Mouse (Mus musculus): ENCODE results near the gene Rad9a. TPM values are rescaled to one million over a fixed set of nuclear protein-coding genes. Genes with fewer than 3 reads are reported as not detected.

Gene Rad9a
- polyA plus RNA-seq, 1 experiment: 22.1 TPM

DNA sequence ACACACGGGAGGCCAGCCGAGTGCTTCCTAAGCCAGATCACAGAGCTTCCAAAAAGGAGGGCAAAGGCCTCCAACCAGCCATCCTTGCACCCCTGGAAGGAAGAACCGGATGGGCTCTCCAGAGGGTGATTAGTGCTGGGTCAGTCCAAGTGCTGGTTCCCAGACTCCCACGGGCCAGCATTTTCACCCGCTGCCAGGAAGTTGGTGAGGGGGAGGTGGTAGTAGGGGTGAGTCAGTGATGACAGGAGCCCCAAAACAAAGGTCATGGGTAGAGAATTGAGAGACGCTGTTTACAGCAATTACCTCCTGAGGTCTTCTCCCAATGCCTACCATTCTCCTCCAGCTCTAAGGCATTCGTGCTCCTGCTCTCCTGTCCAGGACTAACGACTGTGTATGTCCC lies 29.0 kb upstream of the Rad9a start:
- no peak for TF ChIP-seq FLI1 (IDR thresholded peaks at IDR 0.05; ENCODE audit: low read length)
- TF ChIP-seq GATA1 (IDR thresholded peaks at IDR 0.05; ENCODE audit: borderline replicate concordance, low read length): no peak
- no peak overlapping the region for H3K4me3 ChIP-seq (replicated peaks)
- peaks cover 78% of the 10 kb centered on the region for H3K4me1 ChIP-seq
- H3K36me3 ChIP-seq (replicated peaks; ENCODE audit: low read length): peaks cover 10% of the 10 kb centered on the region
- no peaks in the 10 kb centered on the region for H3K9me3 ChIP-seq
- peaks cover 20% of the 10 kb centered on the region for H3K27me3 ChIP-seq (replicated peaks)

DNA sequence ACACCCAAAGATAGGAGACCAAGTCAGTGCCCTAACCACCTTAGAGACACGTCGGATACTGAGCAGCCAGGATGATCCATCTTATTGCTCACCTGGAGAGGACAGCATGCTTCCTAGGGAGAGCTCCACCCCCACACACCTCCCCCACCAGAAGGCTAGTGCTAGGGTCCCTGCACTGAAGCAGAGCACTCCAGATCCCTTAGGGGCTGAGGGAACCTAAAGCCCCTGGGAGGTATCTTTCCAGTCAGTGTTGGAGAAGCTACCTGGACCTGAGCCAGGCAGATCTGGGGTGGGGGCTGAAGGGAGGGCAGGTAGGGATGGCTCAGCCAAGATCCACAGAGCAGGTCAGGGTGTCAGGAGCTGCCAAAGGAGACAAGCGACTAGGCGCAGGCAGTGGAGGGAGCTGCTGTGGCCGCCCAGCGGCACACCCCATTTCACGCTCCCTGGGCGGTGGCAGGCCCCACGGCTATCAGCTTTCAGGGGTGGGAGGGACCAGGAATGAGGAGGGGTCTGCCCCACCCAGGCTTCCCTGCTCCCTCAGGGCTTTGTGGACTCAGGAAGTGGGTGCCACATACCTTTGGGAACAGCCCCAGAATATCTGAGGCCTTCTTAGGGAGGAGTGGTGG lies 28.1 kb upstream of the Rad9a start:
- H3K4me1 ChIP-seq: peaks cover 81% of the 10 kb centered on the region
- no peaks in the 10 kb centered on the region for H3K9me3 ChIP-seq
- H3K27me3 ChIP-seq (replicated peaks): peaks cover 23% of the 10 kb centered on the region
- peaks cover 10% of the 10 kb centered on the region for H3K36me3 ChIP-seq (replicated peaks; ENCODE audit: low read length)
- no peak for TF ChIP-seq FLI1 (IDR thresholded peaks at IDR 0.05; ENCODE audit: low read length)
- TF ChIP-seq GATA1 (IDR thresholded peaks at IDR 0.05; ENCODE audit: borderline replicate concordance, low read length): no peak
- H3K4me3 ChIP-seq (replicated peaks): no peak overlapping the region

DNA sequence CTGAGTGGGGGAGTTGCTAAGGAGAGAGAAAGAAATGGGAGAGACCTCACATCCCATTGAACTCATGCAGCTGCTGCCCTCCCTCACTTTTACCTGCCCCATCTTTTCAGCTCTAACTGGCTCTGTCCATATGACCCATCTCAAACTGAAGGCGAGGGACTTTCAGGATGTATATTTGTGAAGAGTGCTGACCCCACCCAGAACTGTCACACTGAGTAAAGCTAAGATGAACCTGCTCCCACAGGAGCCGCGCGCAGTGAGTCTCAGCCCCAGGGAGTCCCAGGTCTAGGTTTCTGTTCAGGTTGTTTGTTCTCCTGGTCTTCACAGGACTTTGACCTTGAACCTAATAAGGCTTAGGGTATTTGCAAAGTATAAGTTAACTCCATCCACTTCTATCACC lies 27.4 kb upstream of the Rad9a start:
- H3K36me3 ChIP-seq (replicated peaks; ENCODE audit: low read length): peaks cover 10% of the 10 kb centered on the region
- H3K27me3 ChIP-seq (replicated peaks): peaks cover 23% of the 10 kb centered on the region
- TF ChIP-seq FLI1 (IDR thresholded peaks at IDR 0.05; ENCODE audit: low read length): no peak
- no peak for TF ChIP-seq GATA1 (IDR thresholded peaks at IDR 0.05; ENCODE audit: borderline replicate concordance, low read length)
- H3K4me3 ChIP-seq (replicated peaks): no peak overlapping the region
- no peaks in the 10 kb centered on the region for H3K9me3 ChIP-seq
- peaks cover 81% of the 10 kb centered on the region for H3K4me1 ChIP-seq

DNA sequence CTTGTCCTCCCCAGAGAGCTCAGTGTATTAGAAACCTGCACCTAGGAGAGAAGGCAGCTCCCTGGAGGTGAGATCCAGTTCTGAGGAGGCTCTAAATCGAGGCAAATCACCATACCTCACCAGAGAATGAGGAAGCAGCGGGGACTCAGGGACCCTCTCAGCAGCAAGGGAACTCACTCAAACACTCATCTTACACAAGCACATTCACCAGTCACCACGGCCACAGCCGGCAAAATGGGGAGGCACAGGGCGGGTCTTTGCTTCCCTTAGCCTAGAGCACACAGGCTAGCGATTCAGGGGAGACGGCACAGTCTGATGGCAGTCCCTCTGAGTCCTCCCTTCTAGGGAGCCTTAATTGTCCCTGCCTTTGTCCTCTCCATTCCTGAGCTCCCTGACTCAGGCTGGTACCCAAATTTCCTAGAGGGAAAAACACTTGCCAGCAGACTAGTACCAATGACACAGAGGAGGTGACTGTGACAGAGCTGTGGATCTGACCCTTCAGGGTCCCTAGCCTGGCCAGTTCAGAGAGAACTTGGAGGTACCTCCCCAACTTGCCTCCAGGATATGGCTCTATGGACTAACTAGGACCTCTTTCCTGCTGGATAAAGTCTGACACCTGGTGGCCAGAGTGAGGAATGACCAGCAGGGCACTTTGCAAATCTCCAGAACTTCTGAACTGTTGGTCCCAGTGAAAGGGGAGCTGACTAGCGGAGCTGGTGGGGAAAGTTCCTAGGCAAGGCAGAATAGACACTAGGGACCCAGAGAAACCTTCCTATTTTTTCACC lies 26.6 kb upstream of the Rad9a start:
- Histone ChIP-seq H3K36me3 (replicated peaks; ENCODE audit: low read length) (peaks cover 6% of the 10 kb centered on the region), H3K27me3 (replicated peaks) (peaks cover 23% of the 10 kb centered on the region), H3K4me3 (replicated peaks) (peak overlapping the region; percentile 16), H3K9me3 (no peaks in the 10 kb centered on the region), H3K4me1 (peaks cover 85% of the 10 kb centered on the region)
- TF ChIP-seq FLI1 (IDR thresholded peaks at IDR 0.05; ENCODE audit: low read length): no peak
- TF ChIP-seq GATA1 (IDR thresholded peaks at IDR 0.05; ENCODE audit: borderline replicate concordance, low read length): no peak

DNA sequence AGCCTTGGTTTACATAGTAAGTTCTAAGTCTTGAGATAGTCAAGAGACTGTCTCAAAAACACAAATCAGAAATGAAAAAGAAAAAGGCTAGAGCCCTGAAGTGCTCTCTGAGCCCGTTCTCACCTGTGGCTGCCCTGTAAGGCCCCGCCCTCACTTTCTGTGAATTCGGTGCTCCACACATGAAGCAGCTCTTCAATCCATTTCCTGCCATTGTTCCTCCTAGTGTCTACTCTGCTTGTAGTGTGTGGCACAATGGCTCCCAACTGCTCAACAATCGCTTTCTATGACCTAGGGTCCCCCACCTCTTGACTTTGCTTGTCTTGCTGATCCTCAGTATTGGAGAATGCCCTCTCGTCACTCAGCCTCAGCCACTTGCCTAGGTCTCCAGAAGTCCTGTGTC lies 26.0 kb upstream of the Rad9a start:
- TF ChIP-seq GATA1 (IDR thresholded peaks at IDR 0.05; ENCODE audit: borderline replicate concordance, low read length): no peak
- no peak for TF ChIP-seq FLI1 (IDR thresholded peaks at IDR 0.05; ENCODE audit: low read length)
- Histone ChIP-seq H3K36me3 (replicated peaks; ENCODE audit: low read length) (no peaks in the 10 kb centered on the region), H3K4me3 (replicated peaks) (no peak overlapping the region), H3K4me1 (peaks cover 85% of the 10 kb centered on the region), H3K27me3 (replicated peaks) (peaks cover 23% of the 10 kb centered on the region), H3K9me3 (no peaks in the 10 kb centered on the region)

DNA sequence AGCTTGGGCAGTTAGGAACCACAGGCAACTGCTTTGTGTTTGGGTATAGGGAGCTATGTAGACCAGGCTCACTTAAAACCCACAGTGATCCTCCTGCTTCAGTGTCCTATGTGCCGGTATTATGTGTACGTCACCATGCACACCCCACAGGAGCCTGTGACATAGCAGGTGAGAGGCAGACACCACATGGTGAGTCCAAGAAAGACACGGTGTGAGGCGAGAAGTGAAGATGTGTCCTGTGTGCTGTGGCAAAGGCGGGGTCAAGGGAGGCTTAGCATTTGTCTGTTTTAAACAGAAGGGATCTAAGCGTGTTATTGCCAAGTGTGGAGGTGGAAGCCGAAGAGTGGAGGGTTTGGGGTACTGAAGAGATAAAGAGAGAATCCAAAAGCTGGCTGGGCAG lies 25.3 kb upstream of the Rad9a start:
- Histone ChIP-seq H3K4me1 (peaks cover 85% of the 10 kb centered on the region), H3K4me3 (replicated peaks) (peak overlapping the region; percentile 33), H3K27me3 (replicated peaks) (peaks cover 29% of the 10 kb centered on the region), H3K9me3 (no peaks in the 10 kb centered on the region), H3K36me3 (replicated peaks; ENCODE audit: low read length) (no peaks in the 10 kb centered on the region)
- no peak for TF ChIP-seq FLI1 (IDR thresholded peaks at IDR 0.05; ENCODE audit: low read length)
- no peak for TF ChIP-seq GATA1 (IDR thresholded peaks at IDR 0.05; ENCODE audit: borderline replicate concordance, low read length)

DNA sequence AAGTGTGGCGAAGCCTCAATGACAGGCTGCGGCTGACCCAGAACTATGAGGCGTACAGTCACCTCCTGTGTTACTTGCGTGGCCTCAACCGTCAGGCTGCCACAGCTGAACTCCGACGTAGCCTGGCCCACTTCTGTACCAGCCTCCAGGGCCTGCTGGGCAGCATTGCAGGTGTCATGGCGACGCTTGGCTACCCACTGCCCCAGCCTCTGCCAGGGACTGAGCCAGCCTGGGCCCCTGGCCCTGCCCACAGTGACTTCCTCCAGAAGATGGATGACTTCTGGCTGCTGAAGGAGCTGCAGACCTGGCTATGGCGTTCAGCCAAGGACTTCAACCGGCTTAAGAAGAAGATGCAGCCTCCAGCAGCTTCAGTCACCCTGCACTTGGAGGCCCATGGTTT lies 20.7 kb upstream of the Rad9a start:
- no peak for TF ChIP-seq FLI1 (IDR thresholded peaks at IDR 0.05; ENCODE audit: low read length)
- TF ChIP-seq GATA1 (IDR thresholded peaks at IDR 0.05; ENCODE audit: borderline replicate concordance, low read length): no peak
- H3K27me3 ChIP-seq (replicated peaks): peaks cover 65% of the 10 kb centered on the region
- peaks cover 68% of the 10 kb centered on the region for H3K4me1 ChIP-seq
- no peaks in the 10 kb centered on the region for H3K36me3 ChIP-seq (replicated peaks; ENCODE audit: low read length)
- H3K4me3 ChIP-seq (replicated peaks): peak overlapping the region; percentile 81
- H3K9me3 ChIP-seq: no peaks in the 10 kb centered on the region

DNA sequence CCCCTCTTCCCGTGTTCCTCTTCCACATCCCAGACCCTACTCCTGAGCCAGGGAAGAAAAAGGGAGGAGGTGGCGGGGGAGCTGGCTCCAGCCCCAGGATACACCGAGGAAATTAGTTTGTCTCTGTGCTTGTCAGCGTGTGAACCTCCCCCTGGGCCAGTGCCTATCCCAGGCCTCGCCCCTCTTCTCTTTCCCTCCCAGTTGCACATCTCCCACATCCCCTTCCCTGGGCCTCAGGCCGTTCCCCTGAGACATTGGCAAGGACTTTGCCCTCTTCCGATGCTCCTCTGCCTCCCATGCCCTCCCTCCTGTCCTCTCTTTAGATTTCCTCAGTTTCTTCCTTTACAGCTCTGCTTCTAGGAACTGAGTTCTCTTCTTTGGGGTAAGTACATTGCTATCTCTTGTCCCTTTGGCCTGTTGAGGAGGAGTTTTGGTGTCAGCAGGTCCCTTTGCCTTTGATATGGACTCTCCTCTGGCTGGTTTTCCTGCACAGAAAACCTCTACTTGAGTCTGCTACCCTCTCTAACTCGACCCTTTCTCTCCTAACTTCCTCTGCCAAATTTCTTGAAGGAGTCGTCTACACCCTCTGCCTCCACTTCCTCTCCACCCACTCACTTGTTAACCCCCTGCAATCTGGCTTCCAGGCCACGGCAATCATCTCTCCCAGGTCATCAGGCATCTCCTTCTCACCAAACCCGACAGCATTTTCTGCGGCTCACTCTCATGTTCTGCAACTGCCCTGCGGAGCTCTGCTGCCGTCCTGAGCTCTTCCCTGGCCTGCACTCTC lies 19.7 kb upstream of the Rad9a start:
- Histone ChIP-seq H3K27me3 (replicated peaks) (peaks cover 68% of the 10 kb centered on the region), H3K9me3 (no peaks in the 10 kb centered on the region), H3K4me3 (replicated peaks) (peak overlapping the region; percentile 69), H3K4me1 (peaks cover 70% of the 10 kb centered on the region), H3K36me3 (replicated peaks; ENCODE audit: low read length) (no peaks in the 10 kb centered on the region)
- TF ChIP-seq GATA1 (IDR thresholded peaks at IDR 0.05; ENCODE audit: borderline replicate concordance, low read length): no peak
- no peak for TF ChIP-seq FLI1 (IDR thresholded peaks at IDR 0.05; ENCODE audit: low read length)

DNA sequence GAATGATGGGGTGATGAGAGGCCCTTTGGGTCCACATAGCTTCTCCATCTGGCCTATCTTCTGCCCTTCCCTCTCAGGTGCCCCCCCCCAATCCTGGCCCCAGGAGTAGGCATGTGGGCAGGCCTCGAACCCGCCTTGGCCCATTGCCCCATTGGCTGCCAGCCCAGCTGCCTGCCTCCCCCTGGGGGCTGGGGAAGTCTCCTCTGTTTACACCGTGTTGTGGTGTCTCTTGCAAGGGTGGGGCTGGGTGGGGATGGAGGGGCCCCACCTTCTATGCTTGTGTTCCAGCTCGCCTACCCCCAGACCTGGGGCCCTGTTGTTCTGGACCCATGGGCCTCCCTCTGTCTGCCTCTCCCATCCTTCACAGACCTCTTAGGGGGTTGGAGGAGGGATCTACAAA lies 19.0 kb upstream of the Rad9a start:
- no peak overlapping the region for H3K4me3 ChIP-seq (replicated peaks)
- H3K9me3 ChIP-seq: no peaks in the 10 kb centered on the region
- TF ChIP-seq FLI1 (IDR thresholded peaks at IDR 0.05; ENCODE audit: low read length) (no peak), GATA1 (IDR thresholded peaks at IDR 0.05; ENCODE audit: borderline replicate concordance, low read length) (no peak)
- H3K4me1 ChIP-seq: peaks cover 74% of the 10 kb centered on the region
- peaks cover 70% of the 10 kb centered on the region for H3K27me3 ChIP-seq (replicated peaks)
- no peaks in the 10 kb centered on the region for H3K36me3 ChIP-seq (replicated peaks; ENCODE audit: low read length)

DNA sequence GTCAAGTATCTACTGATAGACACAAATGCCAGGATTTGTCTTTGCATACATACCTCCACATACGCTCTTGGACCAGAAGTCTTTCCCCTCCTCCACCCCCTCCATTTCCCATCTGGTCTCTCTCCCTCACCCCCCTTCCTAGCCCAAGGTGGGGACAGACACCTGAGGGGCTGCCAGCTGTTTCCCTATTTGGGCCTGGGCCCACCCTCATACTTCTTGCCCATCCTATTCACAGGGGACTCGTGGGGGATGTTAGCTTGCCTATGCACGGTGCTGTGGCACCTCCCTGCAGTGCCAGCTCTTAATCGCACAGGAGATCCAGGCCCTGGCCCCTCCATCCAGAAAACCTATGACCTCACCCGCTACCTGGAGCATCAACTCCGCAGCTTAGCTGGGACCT lies 18.5 kb upstream of the Rad9a start:
- H3K9me3 ChIP-seq: no peaks in the 10 kb centered on the region
- H3K4me1 ChIP-seq: peaks cover 78% of the 10 kb centered on the region
- TF ChIP-seq FLI1 (IDR thresholded peaks at IDR 0.05; ENCODE audit: low read length) (no peak), GATA1 (IDR thresholded peaks at IDR 0.05; ENCODE audit: borderline replicate concordance, low read length) (no peak)
- no peaks in the 10 kb centered on the region for H3K36me3 ChIP-seq (replicated peaks; ENCODE audit: low read length)
- H3K27me3 ChIP-seq (replicated peaks): peaks cover 75% of the 10 kb centered on the region
- no peak overlapping the region for H3K4me3 ChIP-seq (replicated peaks)

Measured in megakaryocyte, embryonic 14.5 days (primary cell).